Mouse (Mus musculus) limb, embryonic 13.5 days (tissue): ENCODE measurements around the gene Stat6. TPM values are rescaled to one million over a fixed set of nuclear protein-coding genes. Genes with fewer than 3 reads are reported as not detected.

ENCODE experiments used
- polyA plus RNA-seq: library from polyadenylated mRNA; unstranded; fragments of >200 nt; fragmentation: Nextera tagmentation; extraction: Ambion mirVana; gene quantifications from 2 replicates; pipeline ENCODE4 v1.2.1, GENCODE M21; 2015

Stat6 gene
- polyA plus RNA-seq, 1 experiment from 2014 or later, result 14.3 TPM

Other genes with a start within 250 kb of the Stat6 start
- gene Stac3, start 141.3 kb upstream of the Stat6 start, polyA plus RNA-seq, result 20.8 and 20.9 TPM in 2 replicates
- 8.7 and 10.1 TPM in 2 replicates for gene Ndufa4l2, start 128.0 kb upstream of the Stat6 start, polyA plus RNA-seq
- gene Shmt2, start 120.5 kb upstream of the Stat6 start, polyA plus RNA-seq, result 97.4 and 98.1 TPM in 2 replicates
- 10.7 and 12.5 TPM in 2 replicates for gene Nxph4, start 108.4 kb upstream of the Stat6 start, polyA plus RNA-seq
- gene Lrp1, start 21.8 kb upstream of the Stat6 start, polyA plus RNA-seq, result 123 and 127 TPM in 2 replicates
- gene Nemp1, start 23.9 kb downstream of the Stat6 start, polyA plus RNA-seq, result 9.3 and 9.9 TPM in 2 replicates
- 18.1 and 18.5 TPM in 2 replicates for gene Nab2, start 25.6 kb downstream of the Stat6 start, polyA plus RNA-seq
- gene Myo1a, start 62.2 kb downstream of the Stat6 start, polyA plus RNA-seq, result 0.31 and 0.42 TPM in 2 replicates
- gene Tac2, start 81.5 kb downstream of the Stat6 start, polyA plus RNA-seq, result 0.70 and 1.8 TPM in 2 replicates
- gene Zbtb39, start 96.6 kb downstream of the Stat6 start, polyA plus RNA-seq, result 3.9 and 4.0 TPM in 2 replicates
- gene Gpr182, start 108.7 kb downstream of the Stat6 start, polyA plus RNA-seq, result 0.54 and 0.71 TPM in 2 replicates
- gene Rdh1, start 116.7 kb downstream of the Stat6 start, polyA plus RNA-seq, result not detected in 2 replicates
- gene Rdh16f1, start 116.8 kb downstream of the Stat6 start, polyA plus RNA-seq, result not detected in 2 replicates
- 0.18 and 0.27 TPM in 2 replicates for gene Rdh9, start 133.4 kb downstream of the Stat6 start, polyA plus RNA-seq
- gene Rdh16, start 158.2 kb downstream of the Stat6 start, polyA plus RNA-seq, result not detected in 2 replicates
- gene Rdh19, start 206.9 kb downstream of the Stat6 start, polyA plus RNA-seq, result not detected in 2 replicates
- not detected in 2 replicates for gene Rdh16f2, start 223.5 kb downstream of the Stat6 start, polyA plus RNA-seq
- not detected in 2 replicates for gene Rdh7, start 245.8 kb downstream of the Stat6 start, polyA plus RNA-seq